Mouse (Mus musculus): ENCODE measurements around the gene Lamb1. TPM values are rescaled to one million over a fixed set of nuclear protein-coding genes. Genes with fewer than 3 reads are reported as not detected.

Gene Lamb1
- polyA plus RNA-seq, 1 experiment from 2014 or later, result 174 TPM

- no peak for ATAC-seq (ENCODE audit: low FRiP score, low TSS enrichment)
- 83% methylated on average over 6 of the region's 6 CpGs for WGBS
- no peak overlapping the region for H3K27ac ChIP-seq (ENCODE audit: low read length)
These were observed 30.0 kb upstream of the Lamb1 start for GRCm38 (mm10) chr12:31235018-31235417.

DNA sequence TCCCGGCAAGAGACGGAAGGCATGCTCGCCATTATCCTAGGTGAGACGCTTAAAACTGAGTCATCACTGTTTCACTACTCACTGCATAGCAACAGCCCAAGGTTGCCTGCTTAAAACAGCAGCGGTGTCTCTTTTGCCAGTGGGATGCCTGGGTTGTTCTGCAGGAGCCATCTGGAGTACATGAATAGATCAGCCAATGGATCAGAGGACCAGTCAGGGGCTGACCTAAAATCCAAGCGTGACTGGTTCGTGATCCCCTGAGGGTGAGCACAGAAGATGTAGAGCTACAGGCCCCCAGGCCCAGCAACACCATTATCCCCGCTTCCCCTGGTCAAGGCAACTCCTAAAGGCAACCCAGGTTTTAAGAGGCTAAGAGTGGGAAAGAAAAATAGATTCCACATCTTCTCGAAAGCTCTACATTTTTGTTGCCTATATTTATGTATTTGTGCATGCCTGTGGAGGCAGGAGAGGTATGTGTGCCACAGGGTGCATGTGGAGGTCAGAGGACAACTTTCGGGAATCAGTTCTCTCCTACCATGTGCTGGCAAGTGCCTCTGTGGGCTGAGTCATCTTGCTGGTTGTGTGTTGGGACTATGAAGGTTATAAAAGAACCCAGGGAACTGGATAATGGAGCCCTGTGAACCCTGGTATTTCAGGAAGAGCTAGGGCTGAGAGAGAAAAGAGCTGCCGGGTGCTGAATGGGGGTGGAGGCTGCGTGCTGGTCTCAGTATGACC lies 28.0 kb upstream of the Lamb1 start:
- ATAC-seq (ENCODE audit: low FRiP score, low TSS enrichment), result no peak
- Histone ChIP-seq H3K27me3 (ENCODE audit: insufficient read depth, low read length) (no peaks in the 10 kb centered on the region), H3K9ac (replicated peaks; ENCODE audit: low read length) (no peak overlapping the region), H3K9me3 (ENCODE audit: low read length) (no peaks in the 10 kb centered on the region), H3K36me3 (ENCODE audit: insufficient read depth, low read length) (no peaks in the 10 kb centered on the region), H3K4me2 (replicated peaks; ENCODE audit: low read depth, low read length) (no peak overlapping the region), H3K27ac (ENCODE audit: low read length) (no peak overlapping the region), H3K4me3 (ENCODE audit: low read length) (no peak overlapping the region), H3K4me1 (ENCODE audit: insufficient read depth, low read length) (peaks cover 18% of the 10 kb centered on the region; the same call in 1 of the 2 replicates)
- 71% methylated on average over 12 of the region's 12 CpGs for WGBS

More at GRCm38 (mm10) chr12:31235018-31235417, 30.0 kb upstream of the Lamb1 start:
- H3K36me3 ChIP-seq (ENCODE audit: insufficient read depth, low read length), result no peaks in the 10 kb centered on the region
- no peaks in the 10 kb centered on the region for H3K9me3 ChIP-seq (ENCODE audit: low read length)
- H3K4me3 ChIP-seq (ENCODE audit: low read length), result no peak overlapping the region
- no peak overlapping the region for H3K4me2 ChIP-seq (replicated peaks; ENCODE audit: low read depth, low read length)
- H3K9ac ChIP-seq (replicated peaks; ENCODE audit: low read length), result no peak overlapping the region
- H3K4me1 ChIP-seq (ENCODE audit: insufficient read depth, low read length), result peaks cover 18% of the 10 kb centered on the region; the same call in 1 of the 2 replicates
- H3K27me3 ChIP-seq (ENCODE audit: insufficient read depth, low read length), result no peaks in the 10 kb centered on the region

- Histone ChIP-seq H3K9ac (replicated peaks; ENCODE audit: low read length) (no peak overlapping the region), H3K4me2 (replicated peaks; ENCODE audit: low read depth, low read length) (no peak overlapping the region), H3K9me3 (ENCODE audit: low read length) (no peaks in the 10 kb centered on the region), H3K4me1 (ENCODE audit: insufficient read depth, low read length) (peaks cover 10% of the 10 kb centered on the region; the same call in 1 of the 2 replicates), H3K27ac (ENCODE audit: low read length) (no peak overlapping the region), H3K4me3 (ENCODE audit: low read length) (no peak overlapping the region), H3K27me3 (ENCODE audit: insufficient read depth, low read length) (no peaks in the 10 kb centered on the region), H3K36me3 (ENCODE audit: insufficient read depth, low read length) (no peaks in the 10 kb centered on the region)
- 0 out of 2 replicates have a peak, but pooled peaks have one; percentile 15 for ATAC-seq (ENCODE audit: low FRiP score, low TSS enrichment)
- 74% methylated on average over 3 of the region's 3 CpGs for WGBS
These were observed 25.9 kb upstream of the Lamb1 start for GRCm38 (mm10) chr12:31239031-31239583.

DNA sequence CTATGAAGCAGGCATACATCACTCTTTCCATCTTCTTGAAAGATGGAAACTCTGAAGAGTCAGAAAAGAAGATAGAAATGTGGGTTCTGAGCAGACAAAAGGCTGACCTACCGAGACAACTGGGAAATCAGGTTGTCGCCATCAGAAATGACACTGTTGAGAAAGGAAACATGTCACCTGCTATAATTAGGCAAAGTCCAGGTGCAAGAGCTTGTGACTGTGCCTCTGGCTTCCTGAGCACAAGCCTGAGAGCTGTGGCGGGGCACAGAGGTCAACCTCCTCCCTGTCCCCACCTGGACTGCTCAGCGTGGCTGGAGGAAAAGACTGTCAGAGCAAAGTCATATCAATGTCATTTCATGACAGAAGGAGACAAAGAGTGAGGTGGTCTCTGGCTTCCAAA lies 25.2 kb upstream of the Lamb1 start:
- no peak overlapping the region for H3K4me2 ChIP-seq (replicated peaks; ENCODE audit: low read depth, low read length)
- H3K36me3 ChIP-seq (ENCODE audit: insufficient read depth, low read length), result no peaks in the 10 kb centered on the region
- peaks cover 10% of the 10 kb centered on the region; the same call in 1 of the 2 replicates for H3K4me1 ChIP-seq (ENCODE audit: insufficient read depth, low read length)
- H3K9me3 ChIP-seq (ENCODE audit: low read length), result no peaks in the 10 kb centered on the region
- H3K4me3 ChIP-seq (ENCODE audit: low read length), result no peak overlapping the region
- H3K9ac ChIP-seq (replicated peaks; ENCODE audit: low read length), result no peak overlapping the region
- no peak for ATAC-seq (ENCODE audit: low FRiP score, low TSS enrichment)
- no peaks in the 10 kb centered on the region for H3K27me3 ChIP-seq (ENCODE audit: insufficient read depth, low read length)
- no peak overlapping the region for H3K27ac ChIP-seq (ENCODE audit: low read length)
- 48% methylated on average over 4 of the region's 4 CpGs for WGBS

DNA sequence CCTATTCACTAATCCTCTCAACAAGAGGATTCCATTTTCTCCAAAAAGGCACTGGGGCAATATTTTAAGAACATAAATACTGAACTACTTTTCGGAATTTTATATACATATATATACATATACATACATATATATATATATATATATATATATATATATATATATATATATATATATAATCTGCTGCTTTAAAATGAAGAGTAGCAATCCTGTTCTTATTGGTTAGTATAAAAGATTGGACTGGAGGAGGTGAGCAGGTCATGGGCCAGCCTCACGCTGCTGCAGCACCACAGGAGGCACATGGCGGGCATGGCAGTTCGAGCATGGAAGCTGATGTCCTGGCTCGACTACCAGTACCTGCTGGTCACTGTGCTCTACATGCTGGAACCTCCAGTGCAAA lies 24.6 kb upstream of the Lamb1 start, which contains the start of gene Gm6993:
TSS of gene Gm6993 (plus strand) at position 301 of the 400 bp plus-strand sequence.
- WGBS, result 86% methylated on average over 5 of the region's 5 CpGs

DNA sequence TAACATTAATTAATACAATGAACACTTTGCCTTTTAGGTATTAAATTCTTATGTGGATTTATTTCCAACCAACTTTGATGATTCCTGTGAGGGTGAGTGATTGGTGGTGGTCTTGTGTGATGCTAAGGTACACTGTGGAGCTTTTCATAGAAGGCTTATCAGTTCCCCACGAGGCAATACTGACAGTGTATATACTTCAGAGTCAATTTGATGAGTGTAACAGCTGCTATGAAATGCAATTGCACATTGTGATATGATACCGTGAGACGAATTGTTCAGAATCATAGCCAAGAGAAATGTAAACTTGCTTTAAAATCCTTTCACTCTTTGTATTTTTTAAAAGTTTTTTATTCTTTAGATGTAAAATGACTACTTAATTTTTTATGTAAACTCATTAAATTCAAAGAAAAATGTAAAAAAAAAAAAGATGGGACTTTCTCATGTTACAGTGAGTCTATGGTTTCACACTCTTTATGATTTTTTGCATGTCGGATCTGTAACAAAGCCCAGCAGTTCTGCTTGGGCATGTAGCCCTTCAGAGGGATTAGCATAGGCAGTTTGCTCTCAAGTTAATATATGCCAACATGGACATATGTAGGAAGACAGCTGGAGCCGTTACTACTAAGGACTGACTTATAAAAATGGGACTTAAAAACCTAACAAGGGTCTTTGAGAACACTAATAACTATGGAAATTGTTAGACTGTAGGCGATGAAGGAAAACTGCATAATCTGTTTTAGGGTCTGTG lies 23.3 kb upstream of the Lamb1 start:
- ATAC-seq (ENCODE audit: low FRiP score, low TSS enrichment), result no peak
- Histone ChIP-seq H3K4me2 (replicated peaks; ENCODE audit: low read depth, low read length) (no peak overlapping the region), H3K9ac (replicated peaks; ENCODE audit: low read length) (no peak overlapping the region), H3K27me3 (ENCODE audit: insufficient read depth, low read length) (no peaks in the 10 kb centered on the region), H3K9me3 (ENCODE audit: low read length) (no peaks in the 10 kb centered on the region), H3K27ac (ENCODE audit: low read length) (no peak overlapping the region), H3K36me3 (ENCODE audit: insufficient read depth, low read length) (no peaks in the 10 kb centered on the region), H3K4me3 (ENCODE audit: low read length) (no peak overlapping the region), H3K4me1 (ENCODE audit: insufficient read depth, low read length) (peaks cover 11% of the 10 kb centered on the region)
- 84% methylated on average over 6 of the region's 6 CpGs for WGBS

More for the DNA sequence above, 24.6 kb upstream of the Lamb1 start, which contains the start of gene Gm6993:
- no peaks in the 10 kb centered on the region for H3K9me3 ChIP-seq (ENCODE audit: low read length)
- ATAC-seq (ENCODE audit: low FRiP score, low TSS enrichment), result no peak
- no peaks in the 10 kb centered on the region for H3K27me3 ChIP-seq (ENCODE audit: insufficient read depth, low read length)
- H3K4me2 ChIP-seq (replicated peaks; ENCODE audit: low read depth, low read length), result no peak within 1 kb of the TSS
- no peaks in the 10 kb centered on the region for H3K36me3 ChIP-seq (ENCODE audit: insufficient read depth, low read length)
- no peak within 1 kb of the TSS for H3K4me3 ChIP-seq (ENCODE audit: low read length)
- H3K9ac ChIP-seq (replicated peaks; ENCODE audit: low read length), result no peak within 1 kb of the TSS
- H3K27ac ChIP-seq (ENCODE audit: low read length), result no peak within 1 kb of the TSS
- H3K4me1 ChIP-seq (ENCODE audit: insufficient read depth, low read length), result peaks cover 9% of the 10 kb centered on the region; the same call in 1 of the 2 replicates

DNA sequence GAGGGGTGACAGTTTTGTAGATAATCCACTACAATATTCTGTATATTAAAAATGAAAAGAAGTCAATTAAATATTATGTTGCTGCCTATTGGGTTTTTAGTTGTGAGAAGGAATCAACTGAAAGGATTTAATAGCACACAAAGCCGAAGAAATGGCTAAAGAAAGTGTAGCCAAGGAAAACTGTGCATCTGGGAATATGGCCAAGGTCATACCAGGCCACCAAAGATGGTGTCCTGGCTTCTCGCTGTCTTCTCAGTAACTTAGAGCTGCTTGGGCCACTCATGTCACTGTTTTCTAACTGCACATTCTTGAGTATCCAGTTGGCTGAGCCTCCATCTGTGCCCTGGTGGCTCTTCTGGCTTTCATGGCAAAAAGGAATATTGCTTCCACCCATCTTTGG lies 21.0 kb upstream of the Lamb1 start:
- Histone ChIP-seq H3K9ac (replicated peaks; ENCODE audit: low read length) (no peak overlapping the region), H3K36me3 (ENCODE audit: insufficient read depth, low read length) (no peaks in the 10 kb centered on the region), H3K27ac (ENCODE audit: low read length) (no peak overlapping the region), H3K4me2 (replicated peaks; ENCODE audit: low read depth, low read length) (no peak overlapping the region), H3K27me3 (ENCODE audit: insufficient read depth, low read length) (no peaks in the 10 kb centered on the region), H3K4me1 (ENCODE audit: insufficient read depth, low read length) (peaks cover 27% of the 10 kb centered on the region), H3K4me3 (ENCODE audit: low read length) (no peak overlapping the region), H3K9me3 (ENCODE audit: low read length) (no peaks in the 10 kb centered on the region)
- no peak for ATAC-seq (ENCODE audit: low FRiP score, low TSS enrichment)
- 54% methylated on average over 2 of the region's 2 CpGs for WGBS

GRCm38 (mm10) chr12:31244691-31245090 lies 20.3 kb upstream of the Lamb1 start:
- no peak overlapping the region for H3K4me2 ChIP-seq (replicated peaks; ENCODE audit: low read depth, low read length)
- H3K9me3 ChIP-seq (ENCODE audit: low read length), result no peaks in the 10 kb centered on the region
- H3K27me3 ChIP-seq (ENCODE audit: insufficient read depth, low read length), result no peaks in the 10 kb centered on the region
- peaks cover 31% of the 10 kb centered on the region for H3K4me1 ChIP-seq (ENCODE audit: insufficient read depth, low read length)
- no peak overlapping the region for H3K4me3 ChIP-seq (ENCODE audit: low read length)
- ATAC-seq (ENCODE audit: low FRiP score, low TSS enrichment), result no peak
- no peak overlapping the region for H3K9ac ChIP-seq (replicated peaks; ENCODE audit: low read length)
- WGBS, result 94% methylated on average over 3 of the region's 3 CpGs
- H3K36me3 ChIP-seq (ENCODE audit: insufficient read depth, low read length), result no peaks in the 10 kb centered on the region
- H3K27ac ChIP-seq (ENCODE audit: low read length), result no peak overlapping the region

DNA sequence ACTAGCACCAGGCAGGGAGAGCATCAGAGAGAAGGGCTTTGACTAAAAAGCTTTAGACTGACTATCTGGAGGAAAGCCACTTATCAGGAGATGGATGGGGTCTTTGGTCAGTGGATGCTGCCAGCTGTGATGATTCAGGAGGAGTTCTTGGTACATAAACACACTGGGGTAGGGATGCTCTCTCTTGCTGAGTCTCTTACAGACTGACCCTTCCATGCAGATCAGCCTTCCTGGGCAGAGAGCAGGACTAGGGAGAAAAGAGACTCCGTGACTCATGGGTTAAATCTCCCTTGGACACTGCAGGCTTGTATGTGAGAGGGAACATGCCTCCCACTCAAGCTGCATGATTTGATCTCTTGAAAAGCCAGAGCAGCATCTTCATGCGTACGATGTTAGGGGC lies 18.9 kb upstream of the Lamb1 start:
- Histone ChIP-seq H3K27me3 (ENCODE audit: insufficient read depth, low read length) (no peaks in the 10 kb centered on the region), H3K9ac (replicated peaks; ENCODE audit: low read length) (no peak overlapping the region), H3K36me3 (ENCODE audit: insufficient read depth, low read length) (no peaks in the 10 kb centered on the region), H3K4me3 (ENCODE audit: low read length) (no peak overlapping the region), H3K9me3 (ENCODE audit: low read length) (no peaks in the 10 kb centered on the region), H3K4me1 (ENCODE audit: insufficient read depth, low read length) (peaks cover 28% of the 10 kb centered on the region), H3K4me2 (replicated peaks; ENCODE audit: low read depth, low read length) (no peak overlapping the region), H3K27ac (ENCODE audit: low read length) (no peak overlapping the region; the same call in 1 of the 2 replicates)
- WGBS, result 38% methylated on average over 3 of the region's 3 CpGs
- ATAC-seq (ENCODE audit: low FRiP score, low TSS enrichment), result no peak
